Mouse (Mus musculus): ENCODE data around the gene Gm10220. TPM values are rescaled to one million over a fixed set of nuclear protein-coding genes. Genes with fewer than 3 reads are reported as not detected.

Gene Gm10220
- polyA plus RNA-seq, 1 experiment from 2014 or later, result 0.23 TPM

GRCm38 (mm10) chr5:26070716-26071115 is 50.5 kb downstream of the Gm10220 start:
- no peak overlapping the region for H3K4me2 ChIP-seq (ENCODE audit: low read depth, low read length)
- H3K9ac ChIP-seq (replicated peaks; ENCODE audit: low read depth, low read length), result no peak overlapping the region
- no peaks in the 10 kb centered on the region for H3K27me3 ChIP-seq (ENCODE audit: control insufficient read depth, insufficient read depth, low read length)
- H3K9me3 ChIP-seq (ENCODE audit: control insufficient read depth, low read length), result no peaks in the 10 kb centered on the region
- H3K4me3 ChIP-seq (ENCODE audit: low read depth, low read length), result no peak overlapping the region
- no peaks in the 10 kb centered on the region for H3K4me1 ChIP-seq (ENCODE audit: control insufficient read depth, insufficient read depth, low read length)
- H3K36me3 ChIP-seq (ENCODE audit: control insufficient read depth, insufficient read depth, low read length), result no peaks in the 10 kb centered on the region
- no peak for ATAC-seq (ENCODE audit: low read depth)
- H3K27ac ChIP-seq (ENCODE audit: low read depth, low read length), result no peak overlapping the region
- WGBS, result 88% methylated on average over 24 of the region's 24 CpGs

Other genes with a start within 250 kb of the Gm10220 start
- gene Gm21663, start 179.0 kb downstream of the Gm10220 start, polyA plus RNA-seq (2014; fragmentation: Nextera tagmentation; extraction: Ambion mirVana), result 0.13 TPM in 1 of 2 replicates, not detected in the other
- 0.22 and 0.35 TPM in 2 replicates for gene Gm21671, start 167.0 kb downstream of the Gm10220 start, polyA plus RNA-seq (2014; fragmentation: Nextera tagmentation; extraction: Ambion mirVana)
- gene Gm21680, start 148.8 kb downstream of the Gm10220 start, polyA plus RNA-seq (2014; fragmentation: Nextera tagmentation; extraction: Ambion mirVana), result 0.26 and 0.62 TPM in 2 replicates
- 0.46 TPM in 1 of 2 replicates, not detected in the other for gene Gm21698, start 132.8 kb downstream of the Gm10220 start, polyA plus RNA-seq (2014; fragmentation: Nextera tagmentation; extraction: Ambion mirVana)
- 0.17 and 0.62 TPM in 2 replicates for gene Gm1979, start 116.6 kb downstream of the Gm10220 start, polyA plus RNA-seq (2014; fragmentation: Nextera tagmentation; extraction: Ambion mirVana)
- 0.16 TPM in 1 of 2 replicates, not detected in the other for gene Gm5862, start 98.5 kb downstream of the Gm10220 start, polyA plus RNA-seq (2014; fragmentation: Nextera tagmentation; extraction: Ambion mirVana)
- gene Speer4a, start 81.9 kb downstream of the Gm10220 start, polyA plus RNA-seq (2014; fragmentation: Nextera tagmentation; extraction: Ambion mirVana), result 0.35 and 0.44 TPM in 2 replicates
- gene Gm7347, start 62.8 kb downstream of the Gm10220 start, polyA plus RNA-seq (2014; fragmentation: Nextera tagmentation; extraction: Ambion mirVana), result 0.22 and 0.51 TPM in 2 replicates
- gene Gm10471, start 32.1 kb downstream of the Gm10220 start, polyA plus RNA-seq (2014; fragmentation: Nextera tagmentation; extraction: Ambion mirVana), result 0.33 TPM in 1 of 2 replicates, not detected in the other
- gene 5031410I06Rik, start 16.1 kb downstream of the Gm10220 start, polyA plus RNA-seq (2014; fragmentation: Nextera tagmentation; extraction: Ambion mirVana), result 0.44 and 0.83 TPM in 2 replicates
- gene Gm7361, start 136.3 kb upstream of the Gm10220 start, polyA plus RNA-seq (2014; fragmentation: Nextera tagmentation; extraction: Ambion mirVana), result 0.42 and 0.66 TPM in 2 replicates

Data from neural tube, embryonic 14.5 days (tissue).